Mouse (Mus musculus): ENCODE results near the gene Agk. TPM values are rescaled to one million over a fixed set of nuclear protein-coding genes. Genes with fewer than 3 reads are reported as not detected.

Gene Agk
- total and polyA plus RNA-seq, 2 experiments from 2014 or later: 40.6 to 57.9 TPM

- no peak for ATAC-seq
- TF ChIP-seq CTCF (IDR thresholded peaks at IDR 0.05; ENCODE audit: low read depth): no peak
Measured at GRCm38 (mm10) chr6:40421099-40421498, 96.1 kb downstream of the Agk start.

GRCm38 (mm10) chr6:40423013-40423412 is 98.0 kb downstream of the Agk start:
- ATAC-seq: peak; percentile 57; the same call in 1 of the 2 replicates
- no peaks in the 10 kb centered on the region for H3K27me3 ChIP-seq (ENCODE audit: insufficient read depth, low read length)
- H3K36me3 ChIP-seq (ENCODE audit: insufficient read depth, low read length): 0 out of 2 replicates have a peak, but pooled peaks cover 6% of the 10 kb centered on the region
- no peak overlapping the region for H3K9ac ChIP-seq (replicated peaks; ENCODE audit: low read length)
- peak; percentile 28 for DNase-seq (ENCODE audit: low spot score)
- no peak overlapping the region for H3K4me2 ChIP-seq (ENCODE audit: low read depth, low read length)
- no peak for TF ChIP-seq CTCF (IDR thresholded peaks at IDR 0.05; ENCODE audit: low read depth)
- no peaks in the 10 kb centered on the region for H3K4me1 ChIP-seq (ENCODE audit: insufficient read depth, low read length)
- H3K27ac ChIP-seq: no peak overlapping the region
- H3K9me3 ChIP-seq (ENCODE audit: low read length): no peaks in the 10 kb centered on the region
- WGBS: 66% methylated on average over 1 of the region's 1 CpGs
- H3K4me3 ChIP-seq (ENCODE audit: low read length): no peak overlapping the region

More at GRCm38 (mm10) chr6:40421099-40421498, 96.1 kb downstream of the Agk start:
- WGBS: 96% methylated on average over 6 of the region's 6 CpGs
- Histone ChIP-seq H3K27me3 (ENCODE audit: insufficient read depth, low read length) (no peaks in the 10 kb centered on the region), H3K36me3 (ENCODE audit: insufficient read depth, low read length) (0 out of 2 replicates have a peak, but pooled peaks cover 6% of the 10 kb centered on the region), H3K4me3 (ENCODE audit: low read length) (no peak overlapping the region), H3K9ac (replicated peaks; ENCODE audit: low read length) (no peak overlapping the region), H3K4me2 (ENCODE audit: low read depth, low read length) (no peak overlapping the region), H3K9me3 (ENCODE audit: low read length) (no peaks in the 10 kb centered on the region), H3K27ac (no peak overlapping the region), H3K4me1 (ENCODE audit: insufficient read depth, low read length) (no peaks in the 10 kb centered on the region)
- DNase-seq (ENCODE audit: low spot score): no peak

- Histone ChIP-seq H3K36me3 (ENCODE audit: insufficient read depth, low read length) (0 out of 2 replicates have a peak, but pooled peaks cover 6% of the 10 kb centered on the region), H3K9ac (replicated peaks; ENCODE audit: low read length) (no peak overlapping the region), H3K27me3 (ENCODE audit: insufficient read depth, low read length) (no peaks in the 10 kb centered on the region), H3K9me3 (ENCODE audit: low read length) (no peaks in the 10 kb centered on the region), H3K4me2 (ENCODE audit: low read depth, low read length) (no peak overlapping the region), H3K27ac (no peak overlapping the region), H3K4me3 (ENCODE audit: low read length) (no peak overlapping the region), H3K4me1 (ENCODE audit: insufficient read depth, low read length) (no peaks in the 10 kb centered on the region)
- DNase-seq (ENCODE audit: low spot score) (peak; percentile 34), ATAC-seq (peak; percentile 44; the same call in 1 of the 2 replicates)
- WGBS: 73% methylated on average over 1 of the region's 1 CpGs
- TF ChIP-seq CTCF (IDR thresholded peaks at IDR 0.05; ENCODE audit: low read depth): peak; percentile 63
Measured at GRCm38 (mm10) chr6:40423774-40424173, 98.8 kb downstream of the Agk start.

- no peak overlapping the region for H3K4me2 ChIP-seq (ENCODE audit: low read depth, low read length)
- no peaks in the 10 kb centered on the region for H3K27me3 ChIP-seq (ENCODE audit: insufficient read depth, low read length)
- ATAC-seq (no peak), DNase-seq (ENCODE audit: low spot score) (no peak)
- no peak for TF ChIP-seq CTCF (IDR thresholded peaks at IDR 0.05; ENCODE audit: low read depth)
- H3K27ac ChIP-seq: no peak overlapping the region
- no peaks in the 10 kb centered on the region for H3K36me3 ChIP-seq (ENCODE audit: insufficient read depth, low read length)
- H3K9ac ChIP-seq (replicated peaks; ENCODE audit: low read length): no peak overlapping the region
- H3K4me1 ChIP-seq (ENCODE audit: insufficient read depth, low read length): peaks cover 21% of the 10 kb centered on the region
- H3K9me3 ChIP-seq (ENCODE audit: low read length): no peaks in the 10 kb centered on the region
- no peak overlapping the region for H3K4me3 ChIP-seq (ENCODE audit: low read length)
- 90% methylated on average over 7 of the region's 7 CpGs for WGBS
Measured at GRCm38 (mm10) chr6:40427441-40427840, 102.5 kb downstream of the Agk start.

- Histone ChIP-seq H3K4me3 (ENCODE audit: low read length) (no peak overlapping the region), H3K9me3 (ENCODE audit: low read length) (no peaks in the 10 kb centered on the region), H3K4me1 (ENCODE audit: insufficient read depth, low read length) (peaks cover 21% of the 10 kb centered on the region), H3K27ac (no peak overlapping the region), H3K9ac (replicated peaks; ENCODE audit: low read length) (no peak overlapping the region), H3K36me3 (ENCODE audit: insufficient read depth, low read length) (no peaks in the 10 kb centered on the region), H3K27me3 (ENCODE audit: insufficient read depth, low read length) (no peaks in the 10 kb centered on the region), H3K4me2 (ENCODE audit: low read depth, low read length) (0 out of 2 replicates have a peak overlapping the region, but pooled peaks have one; percentile 10)
- ATAC-seq: 0 out of 2 replicates have a peak, but pooled peaks have one; percentile 28
- DNase-seq (ENCODE audit: low spot score): peak; percentile 53
- no peak for TF ChIP-seq CTCF (IDR thresholded peaks at IDR 0.05; ENCODE audit: low read depth)
- WGBS: 38% methylated on average over 3 of the region's 3 CpGs
Measured at GRCm38 (mm10) chr6:40428696-40429095, 103.7 kb downstream of the Agk start.

GRCm38 (mm10) chr6:40429521-40429931 is 104.6 kb downstream of the Agk start:
- Histone ChIP-seq H3K4me3 (ENCODE audit: low read length) (no peak overlapping the region), H3K9ac (replicated peaks; ENCODE audit: low read length) (no peak overlapping the region), H3K36me3 (ENCODE audit: insufficient read depth, low read length) (no peaks in the 10 kb centered on the region), H3K4me1 (ENCODE audit: insufficient read depth, low read length) (peaks cover 21% of the 10 kb centered on the region), H3K9me3 (ENCODE audit: low read length) (no peaks in the 10 kb centered on the region), H3K4me2 (ENCODE audit: low read depth, low read length) (no peak overlapping the region), H3K27ac (0 out of 2 replicates have a peak overlapping the region, but pooled peaks have one; percentile 45), H3K27me3 (ENCODE audit: insufficient read depth, low read length) (no peaks in the 10 kb centered on the region)
- WGBS: 46% methylated on average over 4 of the region's 4 CpGs
- DNase-seq (ENCODE audit: low spot score): peak; percentile 49
- no peak for TF ChIP-seq CTCF (IDR thresholded peaks at IDR 0.05; ENCODE audit: low read depth)
- ATAC-seq: no peak

GRCm38 (mm10) chr6:40430251-40430650 is 105.3 kb downstream of the Agk start:
- WGBS: 92% methylated on average over 3 of the region's 3 CpGs
- H3K36me3 ChIP-seq (ENCODE audit: insufficient read depth, low read length): no peaks in the 10 kb centered on the region
- H3K9ac ChIP-seq (replicated peaks; ENCODE audit: low read length): no peak overlapping the region
- no peak overlapping the region for H3K4me2 ChIP-seq (ENCODE audit: low read depth, low read length)
- DNase-seq (ENCODE audit: low spot score) (no peak), ATAC-seq (no peak)
- H3K27ac ChIP-seq: peak overlapping the region; percentile 11; the same call in 1 of the 2 replicates
- no peak for TF ChIP-seq CTCF (IDR thresholded peaks at IDR 0.05; ENCODE audit: low read depth)
- H3K27me3 ChIP-seq (ENCODE audit: insufficient read depth, low read length): no peaks in the 10 kb centered on the region
- no peaks in the 10 kb centered on the region for H3K9me3 ChIP-seq (ENCODE audit: low read length)
- no peak overlapping the region for H3K4me3 ChIP-seq (ENCODE audit: low read length)
- H3K4me1 ChIP-seq (ENCODE audit: insufficient read depth, low read length): peaks cover 21% of the 10 kb centered on the region

Measured in hindbrain, postnatal 0 days (tissue).